Mouse (Mus musculus): Measurements from ENCODE around the gene Col5a1. TPM values are rescaled to one million over a fixed set of nuclear protein-coding genes. Genes with fewer than 3 reads are reported as not detected.
A peak's percentile ranks its signal among the peaks of the same experiment; 100 is the strongest.

The Col5a1 gene
- polyA plus RNA-seq (2016; fragmentation: Nextera tagmentation; extraction: Ambion mirVana): 53.3 and 54.7 TPM in 2 replicates

DNA sequence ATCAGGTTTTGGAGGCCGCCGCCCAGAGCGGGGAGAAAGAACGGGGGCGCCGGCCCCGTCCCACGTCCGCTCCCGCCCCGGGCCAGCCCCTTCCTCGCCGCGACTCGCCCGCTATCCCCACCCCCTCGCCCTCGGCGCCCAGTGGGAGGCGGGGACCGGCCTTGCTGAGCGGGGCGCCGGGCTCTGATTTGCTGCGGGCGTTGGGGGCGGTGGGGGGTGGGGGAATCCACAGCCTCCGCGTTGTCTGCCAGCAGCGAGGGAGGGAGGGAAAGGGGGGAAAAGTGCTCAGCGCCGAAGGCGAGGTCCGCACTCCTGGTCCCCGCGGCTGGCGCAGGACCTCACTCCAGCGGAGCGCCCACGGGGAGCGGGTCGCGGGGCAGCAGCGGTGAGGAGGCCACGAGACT is at the start of gene Col5a1:
Col5a1 (plus strand) TSS at position 278 of the 404 bp plus-strand sequence.
- peaks cover 59% of the 10 kb centered on the region for H3K4me1 ChIP-seq (replicated peaks)
- H3K36me3 ChIP-seq: no peaks in the 10 kb centered on the region
- peak within 1 kb of the TSS; percentile 85 for H3K27ac ChIP-seq (ENCODE audit: poor library complexity, severe bottlenecking)
- peak within 1 kb of the TSS; percentile 89 for H3K9ac ChIP-seq
- under 1% methylated on average over 45 of the region's 45 CpGs for WGBS
- no peaks in the 10 kb centered on the region; the same call in 1 of the 2 replicates for H3K27me3 ChIP-seq (replicated peaks)
- H3K4me2 ChIP-seq: peak within 1 kb of the TSS; percentile 99
- H3K9me3 ChIP-seq (replicated peaks): no peaks in the 10 kb centered on the region
- peak; percentile 90 for ATAC-seq (ENCODE audit: insufficient number of reproducible peaks, low FRiP score)
- H3K4me3 ChIP-seq: peak within 1 kb of the TSS; percentile 85

DNA sequence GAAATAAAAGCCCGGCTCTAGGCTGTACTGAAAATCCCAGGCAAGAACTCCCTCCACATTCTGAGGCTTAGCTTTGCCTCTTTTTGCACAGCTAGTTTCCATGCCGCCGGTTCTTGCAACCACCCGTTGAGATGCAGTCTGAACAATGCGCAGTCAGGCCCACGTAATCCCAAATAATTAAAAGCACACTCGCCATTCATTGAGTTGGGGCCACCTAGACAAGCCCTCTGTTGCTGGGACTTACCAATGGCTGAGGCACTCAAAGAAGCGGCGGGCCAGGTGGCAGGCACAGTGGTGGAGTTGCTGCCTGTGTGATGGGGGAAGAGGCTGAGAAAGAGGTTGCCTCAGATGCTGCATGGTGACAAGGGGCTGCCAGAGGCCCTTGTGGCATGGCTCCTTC is 48.1 kb upstream of the Col5a1 start:
- 86% methylated on average over 9 of the region's 9 CpGs for WGBS

DNA sequence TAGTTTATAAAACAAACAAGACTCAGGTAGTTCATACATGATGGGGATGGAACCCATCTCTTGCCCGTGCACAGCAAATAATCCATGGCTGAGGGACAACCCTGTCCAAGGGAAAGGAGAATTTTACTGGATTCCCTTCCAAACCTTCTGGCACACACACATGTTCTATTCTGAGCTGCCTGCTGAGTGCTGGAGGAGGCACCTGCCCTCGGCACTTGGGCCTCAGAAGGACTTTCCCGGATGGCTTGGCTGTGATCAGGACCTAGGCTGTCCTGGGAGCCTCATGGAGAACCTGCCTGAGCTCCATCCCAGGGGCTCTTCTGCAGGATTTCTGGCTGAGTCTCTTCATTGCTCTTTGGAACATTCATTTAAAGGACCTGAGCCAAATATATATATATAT is 45.3 kb upstream of the Col5a1 start:
- H3K36me3 ChIP-seq: no peaks in the 10 kb centered on the region
- no peaks in the 10 kb centered on the region; the same call in 1 of the 2 replicates for H3K27me3 ChIP-seq (replicated peaks)
- ATAC-seq (ENCODE audit: insufficient number of reproducible peaks, low FRiP score): no peak
- H3K27ac ChIP-seq (ENCODE audit: poor library complexity, severe bottlenecking): no peak overlapping the region
- H3K9ac ChIP-seq: 0 out of 2 replicates have a peak overlapping the region, but pooled peaks have one; percentile 35
- H3K9me3 ChIP-seq (replicated peaks): no peaks in the 10 kb centered on the region
- WGBS: 39% methylated on average over 3 of the region's 3 CpGs
- H3K4me2 ChIP-seq: no peak overlapping the region
- no peak overlapping the region for H3K4me3 ChIP-seq
- H3K4me1 ChIP-seq (replicated peaks): peaks cover 25% of the 10 kb centered on the region

More for the DNA sequence above, 48.1 kb upstream of the Col5a1 start:
- no peak for ATAC-seq (ENCODE audit: insufficient number of reproducible peaks, low FRiP score)
- Histone ChIP-seq H3K36me3 (no peaks in the 10 kb centered on the region), H3K9ac (no peak overlapping the region), H3K27ac (ENCODE audit: poor library complexity, severe bottlenecking) (no peak overlapping the region), H3K4me3 (no peak overlapping the region), H3K27me3 (replicated peaks) (no peaks in the 10 kb centered on the region; the same call in 1 of the 2 replicates), H3K4me2 (no peak overlapping the region), H3K9me3 (replicated peaks) (no peaks in the 10 kb centered on the region), H3K4me1 (replicated peaks) (peaks cover 48% of the 10 kb centered on the region)

DNA sequence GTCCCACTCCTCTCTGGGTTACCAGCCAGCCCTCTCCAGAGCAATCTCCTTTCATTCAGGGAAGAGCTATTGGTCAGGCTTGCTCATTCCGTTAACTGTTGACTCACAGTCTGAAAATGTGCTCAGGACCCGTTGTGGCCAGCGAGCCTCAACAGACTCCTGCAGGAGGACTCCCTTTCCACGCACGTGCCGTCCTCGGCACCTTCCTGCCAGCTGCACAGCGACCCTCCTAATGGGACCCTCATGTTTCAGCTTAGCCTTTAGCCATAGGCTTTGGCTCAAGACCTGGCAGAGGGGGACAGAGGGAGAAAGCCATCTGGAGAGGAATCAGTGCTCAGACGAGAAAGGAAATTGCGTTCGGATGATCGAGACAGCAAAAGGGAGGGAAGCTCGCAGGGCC is 43.3 kb upstream of the Col5a1 start:
- H3K9me3 ChIP-seq (replicated peaks): no peaks in the 10 kb centered on the region
- H3K9ac ChIP-seq: no peak overlapping the region
- ATAC-seq (ENCODE audit: insufficient number of reproducible peaks, low FRiP score): no peak
- 0 out of 2 replicates have a peak overlapping the region, but pooled peaks have one; percentile 13 for H3K27ac ChIP-seq (ENCODE audit: poor library complexity, severe bottlenecking)
- peaks cover 29% of the 10 kb centered on the region for H3K4me1 ChIP-seq (replicated peaks)
- no peak overlapping the region for H3K4me2 ChIP-seq
- no peak overlapping the region for H3K4me3 ChIP-seq
- no peaks in the 10 kb centered on the region for H3K36me3 ChIP-seq
- H3K27me3 ChIP-seq (replicated peaks): no peaks in the 10 kb centered on the region; the same call in 1 of the 2 replicates
- 63% methylated on average over 13 of the region's 13 CpGs for WGBS

DNA sequence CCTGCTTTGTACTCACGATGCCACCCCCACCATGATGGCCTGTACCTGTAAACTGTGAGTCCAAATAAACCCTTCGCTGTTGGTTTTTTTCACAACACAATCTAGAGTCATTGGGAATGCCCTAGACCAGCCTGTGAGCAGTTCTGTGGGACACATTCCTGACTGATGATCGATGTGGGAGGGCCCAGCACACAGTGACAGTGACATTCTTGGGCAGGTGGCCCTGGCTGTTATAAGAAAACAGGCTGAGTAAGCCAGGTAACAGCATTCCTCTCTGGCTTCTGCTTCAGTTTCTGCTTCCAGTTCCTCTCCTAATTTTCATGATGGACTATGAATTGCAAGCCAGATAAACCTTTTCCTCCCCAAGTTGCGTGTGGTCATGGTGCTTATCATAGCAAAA is 41.3 kb upstream of the Col5a1 start:
- Histone ChIP-seq H3K27me3 (replicated peaks) (no peaks in the 10 kb centered on the region; the same call in 1 of the 2 replicates), H3K9ac (no peak overlapping the region), H3K4me2 (no peak overlapping the region), H3K4me1 (replicated peaks) (peaks cover 39% of the 10 kb centered on the region), H3K4me3 (no peak overlapping the region), H3K36me3 (no peaks in the 10 kb centered on the region), H3K9me3 (replicated peaks) (no peaks in the 10 kb centered on the region), H3K27ac (ENCODE audit: poor library complexity, severe bottlenecking) (no peak overlapping the region)
- 76% methylated on average over 4 of the region's 4 CpGs for WGBS
- no peak for ATAC-seq (ENCODE audit: insufficient number of reproducible peaks, low FRiP score)

DNA sequence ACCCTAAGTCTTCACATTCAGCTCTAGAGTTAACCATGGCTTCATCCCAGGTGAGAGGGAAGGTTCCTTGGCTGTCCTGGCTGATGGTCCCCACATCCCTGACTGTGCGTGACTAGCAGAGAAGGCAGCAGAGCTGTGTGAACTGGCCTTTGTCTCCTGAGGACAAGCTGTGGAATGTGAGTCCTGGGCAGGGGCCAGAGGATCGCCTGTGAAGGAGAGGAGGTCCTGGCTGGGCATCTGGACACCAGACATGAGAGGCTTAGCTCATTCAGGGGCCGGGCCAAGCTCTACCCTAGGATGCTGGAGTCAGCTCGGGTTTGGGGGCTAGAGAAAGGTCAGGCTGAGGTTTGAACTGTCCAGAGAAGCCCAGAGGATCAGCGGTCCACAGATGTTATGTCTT is 39.2 kb upstream of the Col5a1 start:
- H3K9ac ChIP-seq: no peak overlapping the region
- no peak for ATAC-seq (ENCODE audit: insufficient number of reproducible peaks, low FRiP score)

DNA sequence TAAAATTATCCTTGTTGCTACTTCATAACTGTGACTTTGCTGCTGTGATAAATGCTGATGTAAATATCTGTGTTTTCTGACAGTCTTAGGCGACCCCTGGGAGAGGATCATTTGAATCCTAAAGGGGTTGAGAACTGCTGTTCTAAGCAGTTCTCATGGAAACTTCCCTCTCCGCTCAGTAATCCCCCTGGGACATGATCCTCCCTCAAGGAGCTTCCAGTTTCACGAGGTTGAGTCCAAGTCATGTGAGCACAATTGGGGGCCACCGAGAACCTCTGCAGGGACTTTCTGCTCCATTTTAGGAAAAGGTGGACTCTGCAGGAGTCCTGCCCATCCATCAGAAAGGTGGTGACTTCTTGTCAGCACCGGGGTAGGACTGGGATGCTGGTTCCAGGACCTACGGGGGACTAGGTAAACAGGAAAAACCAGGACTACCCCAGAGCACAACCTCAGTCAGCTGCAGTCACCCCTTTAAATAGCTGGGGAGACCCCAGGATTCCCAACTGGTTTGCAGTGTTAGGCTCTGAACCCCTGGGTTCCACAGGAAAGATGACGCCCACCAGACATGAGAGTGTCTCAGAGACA is 38.3 kb upstream of the Col5a1 start:
- H3K9ac ChIP-seq: no peak overlapping the region
- no peak for ATAC-seq (ENCODE audit: insufficient number of reproducible peaks, low FRiP score)
- H3K27me3 ChIP-seq (replicated peaks): no peaks in the 10 kb centered on the region
- H3K36me3 ChIP-seq: no peaks in the 10 kb centered on the region
- H3K4me1 ChIP-seq (replicated peaks): peaks cover 24% of the 10 kb centered on the region
- H3K27ac ChIP-seq (ENCODE audit: poor library complexity, severe bottlenecking): peak overlapping the region; percentile 72; the same call in 1 of the 2 replicates
- H3K4me3 ChIP-seq: no peak overlapping the region
- 48% methylated on average over 7 of the region's 7 CpGs for WGBS
- no peak overlapping the region for H3K4me2 ChIP-seq
- no peaks in the 10 kb centered on the region for H3K9me3 ChIP-seq (replicated peaks)

More for the DNA sequence above, 39.2 kb upstream of the Col5a1 start:
- H3K36me3 ChIP-seq: no peaks in the 10 kb centered on the region
- H3K9me3 ChIP-seq (replicated peaks): no peaks in the 10 kb centered on the region
- no peaks in the 10 kb centered on the region; the same call in 1 of the 2 replicates for H3K27me3 ChIP-seq (replicated peaks)
- H3K4me2 ChIP-seq: no peak overlapping the region
- WGBS: 35% methylated on average over 5 of the region's 5 CpGs
- H3K4me3 ChIP-seq: no peak overlapping the region
- no peak overlapping the region for H3K27ac ChIP-seq (ENCODE audit: poor library complexity, severe bottlenecking)
- H3K4me1 ChIP-seq (replicated peaks): peaks cover 24% of the 10 kb centered on the region

DNA sequence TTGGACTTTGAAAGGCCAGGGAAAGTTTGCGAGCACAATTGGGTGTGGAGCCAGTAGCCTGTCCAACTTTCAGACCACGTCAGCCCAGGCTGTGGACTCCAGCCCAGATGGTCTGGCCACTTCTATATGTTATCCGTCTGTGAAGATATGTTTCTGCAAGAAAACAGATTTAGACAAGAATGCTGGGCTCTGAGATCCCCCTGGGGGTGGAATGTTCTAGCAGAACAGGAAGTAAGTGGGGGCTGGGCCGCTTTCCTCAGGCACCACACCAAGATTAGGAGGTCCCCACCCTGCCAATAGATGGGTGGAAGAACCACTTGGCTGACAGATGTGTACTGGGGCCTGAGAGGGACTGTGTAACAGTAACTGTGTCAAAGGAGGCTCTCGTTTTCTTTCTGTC is 37.8 kb upstream of the Col5a1 start:
- Histone ChIP-seq H3K9me3 (replicated peaks) (no peaks in the 10 kb centered on the region), H3K4me1 (replicated peaks) (peaks cover 24% of the 10 kb centered on the region), H3K36me3 (no peaks in the 10 kb centered on the region), H3K9ac (no peak overlapping the region), H3K27me3 (replicated peaks) (no peaks in the 10 kb centered on the region), H3K4me2 (no peak overlapping the region), H3K4me3 (no peak overlapping the region), H3K27ac (ENCODE audit: poor library complexity, severe bottlenecking) (peak overlapping the region; percentile 72; the same call in 1 of the 2 replicates)
- ATAC-seq (ENCODE audit: insufficient number of reproducible peaks, low FRiP score): peak; percentile 66; the same call in 1 of the 2 replicates
- 38% methylated on average over 5 of the region's 5 CpGs for WGBS

DNA sequence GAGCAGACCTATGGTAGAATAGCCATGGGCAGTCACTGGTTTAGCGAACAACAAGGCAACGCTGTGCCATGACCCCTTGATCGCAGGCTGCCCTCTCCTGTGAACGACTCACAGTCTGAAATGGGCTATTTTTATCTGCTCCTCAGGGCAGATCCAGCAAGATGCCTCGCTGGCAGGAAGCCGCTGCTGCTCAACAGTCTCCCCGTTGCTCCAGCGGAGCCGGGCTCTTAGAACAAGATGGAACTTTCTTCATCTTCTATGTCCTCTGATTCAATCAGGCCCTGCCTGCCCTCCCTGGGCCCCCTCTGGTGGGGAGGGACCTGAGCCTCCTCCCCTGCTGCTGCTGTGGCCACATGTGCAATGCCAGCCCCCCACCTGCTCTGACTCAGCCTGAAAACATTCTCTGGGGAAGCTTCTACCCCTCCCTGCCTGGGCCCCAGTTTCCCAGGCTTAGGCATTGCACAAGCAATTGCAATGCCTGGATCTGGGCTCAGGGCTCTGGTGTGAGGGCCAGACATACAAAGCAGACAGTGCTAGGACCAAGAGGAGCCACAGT is 27.8 kb upstream of the Col5a1 start:
- H3K4me2 ChIP-seq: peak overlapping the region; percentile 42
- WGBS: 12% methylated on average over 9 of the region's 9 CpGs

DNA sequence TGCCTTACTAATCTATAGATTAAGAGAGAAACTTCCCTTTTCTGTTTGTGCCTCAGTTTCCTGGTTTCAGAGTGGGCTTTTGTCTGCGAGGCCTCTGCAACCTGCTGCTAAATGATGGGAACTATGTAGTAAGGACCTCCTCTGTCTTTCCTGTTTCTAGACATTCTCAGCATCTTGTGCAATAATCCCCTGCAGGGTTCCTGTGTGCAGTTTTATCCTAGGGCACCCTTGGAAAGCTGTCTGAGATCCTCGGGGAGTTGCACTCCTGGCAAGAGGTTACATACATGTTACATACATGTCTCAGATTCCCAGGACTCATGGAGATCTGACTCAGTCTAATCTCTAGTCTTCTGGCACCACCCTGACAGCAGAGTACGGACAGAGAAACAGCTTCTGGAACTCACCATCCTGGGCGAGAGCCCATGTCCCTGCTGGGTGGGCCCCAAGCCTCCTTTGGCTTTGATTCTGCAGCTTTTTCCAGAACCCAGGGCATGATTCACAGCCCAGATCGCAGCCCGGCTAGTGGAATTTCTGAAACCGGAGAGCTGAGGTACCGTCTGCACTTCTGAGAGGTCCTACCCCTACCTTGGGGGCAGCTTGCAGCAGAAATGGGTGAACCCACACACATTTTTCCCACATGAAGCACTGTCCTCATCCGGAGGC is 24.5 kb upstream of the Col5a1 start:
- Histone ChIP-seq H3K27ac (ENCODE audit: poor library complexity, severe bottlenecking) (no peak overlapping the region), H3K27me3 (replicated peaks) (0 out of 2 replicates have a peak, but pooled peaks cover 4% of the 10 kb centered on the region), H3K4me2 (no peak overlapping the region), H3K9ac (no peak overlapping the region), H3K4me3 (no peak overlapping the region), H3K9me3 (replicated peaks) (no peaks in the 10 kb centered on the region), H3K36me3 (no peaks in the 10 kb centered on the region), H3K4me1 (replicated peaks) (peaks cover 47% of the 10 kb centered on the region)
- WGBS: 69% methylated on average over 9 of the region's 9 CpGs
- ATAC-seq (ENCODE audit: insufficient number of reproducible peaks, low FRiP score): no peak

More for the DNA sequence above, 27.8 kb upstream of the Col5a1 start:
- no peaks in the 10 kb centered on the region for H3K9me3 ChIP-seq (replicated peaks)
- no peaks in the 10 kb centered on the region for H3K36me3 ChIP-seq
- H3K9ac ChIP-seq: peak overlapping the region; percentile 30; the same call in 1 of the 2 replicates
- H3K27me3 ChIP-seq (replicated peaks): 0 out of 2 replicates have a peak, but pooled peaks cover 4% of the 10 kb centered on the region
- no peak overlapping the region for H3K4me3 ChIP-seq
- peaks cover 45% of the 10 kb centered on the region for H3K4me1 ChIP-seq (replicated peaks)
- peak; percentile 60 for ATAC-seq (ENCODE audit: insufficient number of reproducible peaks, low FRiP score)
- H3K27ac ChIP-seq (ENCODE audit: poor library complexity, severe bottlenecking): peak overlapping the region; percentile 69

Measured in heart, embryonic 12.5 days (tissue).